In the genomic region with DNA sequence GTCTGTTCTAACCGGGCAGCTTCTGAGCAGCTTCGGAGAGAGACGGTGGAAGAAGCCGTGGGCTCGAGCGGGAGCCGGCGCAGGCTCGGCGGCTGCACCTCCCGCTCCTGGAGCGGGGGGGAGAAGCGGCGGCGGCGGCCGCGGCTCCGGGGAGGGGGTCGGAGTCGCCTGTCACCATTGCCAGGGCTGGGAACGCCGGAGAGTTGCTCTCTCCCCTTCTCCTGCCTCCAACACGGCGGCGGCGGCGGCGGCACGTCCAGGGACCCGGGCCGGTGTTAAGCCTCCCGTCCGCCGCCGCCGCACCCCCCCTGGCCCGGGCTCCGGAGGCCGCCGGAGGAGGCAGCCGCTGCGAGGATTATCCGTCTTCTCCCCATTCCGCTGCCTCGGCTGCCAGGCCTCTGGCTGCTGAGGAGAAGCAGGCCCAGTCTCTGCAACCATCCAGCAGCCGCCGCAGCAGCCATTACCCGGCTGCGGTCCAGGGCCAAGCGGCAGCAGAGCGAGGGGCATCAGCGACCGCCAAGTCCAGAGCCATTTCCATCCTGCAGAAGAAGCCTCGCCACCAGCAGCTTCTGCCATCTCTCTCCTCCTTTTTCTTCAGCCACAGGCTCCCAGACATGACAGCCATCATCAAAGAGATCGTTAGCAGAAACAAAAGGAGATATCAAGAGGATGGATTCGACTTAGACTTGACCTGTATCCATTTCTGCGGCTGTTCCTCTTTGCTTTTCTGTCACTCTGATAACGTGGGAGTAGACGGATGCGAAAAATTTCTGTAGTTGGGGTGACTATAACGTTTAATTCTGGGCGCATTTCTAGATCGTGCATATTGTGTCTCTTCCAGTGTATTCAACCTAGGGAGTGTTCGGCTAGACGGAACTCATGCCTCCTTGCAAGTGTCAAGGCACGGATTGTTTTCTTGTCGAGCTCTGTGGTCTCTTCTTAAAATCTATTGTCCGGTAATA, we compare ENCODE assay signal across 8 mouse cellular contexts. TPM values are rescaled to one million over a fixed set of nuclear protein-coding genes. Genes with fewer than 3 reads are reported as not detected.
DNase-seq lines count a peak whose midpoint lies in the region; ATAC-seq lines count a peak whose summit lies in the region.

No protein-coding gene starts in this region.

- peak overlapping the region; percentile 99 for H3K9ac ChIP-seq in midbrain, embryonic 13.5 days (replicated peaks)

- ATAC-seq in inflammation-experienced regulatory T-cells, adult 6 months, result peak; percentile 4
- ATAC-seq in midbrain, embryonic 13.5 days, result peak; percentile 15
- no peak for ATAC-seq in monocyte, adult 5-6 weeks (replicated peaks; ENCODE audit: insufficient number of reproducible peaks, low FRiP score, low TSS enrichment, poor library complexity, severe bottlenecking)

- under 1% methylated on average over 68 of the region's 69 CpGs for WGBS in limb, embryonic 10.5 days
- under 1% methylated on average over 65 of the region's 69 CpGs for WGBS in midbrain, embryonic 13.5 days

- H3K27ac ChIP-seq in limb, embryonic 10.5 days, result peak overlapping the region; percentile 98
- H3K27ac ChIP-seq in midbrain, embryonic 13.5 days, result peak overlapping the region; percentile 99

- H3K4me3 ChIP-seq in limb, embryonic 10.5 days, result peak overlapping the region; percentile 86
- H3K4me3 ChIP-seq in midbrain, embryonic 13.5 days (replicated peaks), result peak overlapping the region; percentile 98

- peaks cover 7% of the 10 kb centered on the region for H3K36me3 ChIP-seq in limb, embryonic 10.5 days
- no peaks in the 10 kb centered on the region for H3K36me3 ChIP-seq in midbrain, embryonic 13.5 days

- peak overlapping the region; percentile 92 for H3K4me2 ChIP-seq in midbrain, embryonic 13.5 days (replicated peaks)

- no peaks in the 10 kb centered on the region for H3K9me3 ChIP-seq in limb, embryonic 10.5 days (replicated peaks)
- H3K9me3 ChIP-seq in midbrain, embryonic 13.5 days, result no peaks in the 10 kb centered on the region

- DNase-seq in R1 (ENCODE audit: low read depth, low spot score), result peak; percentile 56
- DNase-seq in cerebellum, adult 18-20 months, result peak; percentile 60 to 72
- peak; percentile 33 for DNase-seq in gastrocnemius, adult 18-20 months (ENCODE audit: low spot score)
- DNase-seq in limb, embryonic 10.5 days (ENCODE audit: low spot score), result peak; percentile 82
- peak; percentile 20 to 39 for DNase-seq in spleen, postnatal 14 days (ENCODE audit: low spot score in 2 of 2)

- peaks cover 18% of the 10 kb centered on the region for H3K27me3 ChIP-seq in limb, embryonic 10.5 days (ENCODE audit: low read depth, poor library complexity, severe bottlenecking)
- H3K27me3 ChIP-seq in midbrain, embryonic 13.5 days, result peaks cover 4% of the 10 kb centered on the region

- H3K4me1 ChIP-seq in limb, embryonic 10.5 days, result peaks cover 20% of the 10 kb centered on the region
- peaks cover 45% of the 10 kb centered on the region for H3K4me1 ChIP-seq in midbrain, embryonic 13.5 days (replicated peaks)

RNA-seq across cellular contexts. Expression of a gene that starts 0.8 kb away (rescaled TPM):
- 10 to 100 TPM; 28.4 to 32.2 TPM for total RNA-seq in gastrocnemius, adult 18-20 months (2021)
- 10 to 100 TPM; 13.6 to 17.2 (median 16.0) TPM for polyA plus RNA-seq in inflammation-experienced regulatory T-cells, adult 6 months (2017; shearing (Covaris generic))
- polyA plus RNA-seq in limb, embryonic 10.5 days (2016; fragmentation: Nextera tagmentation; extraction: Ambion mirVana), result 5.0 and 5.8 TPM in 2 replicates
- polyA plus RNA-seq in midbrain, embryonic 13.5 days (2015; fragmentation: Nextera tagmentation; extraction: Ambion mirVana), result 11.1 and 11.7 TPM in 2 replicates
- total RNA-seq in monocyte, adult 5-6 weeks (2017), result 179 to 197 TPM (median 196 TPM) in 3 replicates

RNA-seq across cellular contexts. Expression of a gene that starts 18.5 kb away (rescaled TPM):
- 10 to 100 TPM; 54.6 to 58.7 TPM for total RNA-seq in gastrocnemius, adult 18-20 months (2021)
- polyA plus RNA-seq in inflammation-experienced regulatory T-cells, adult 6 months (2017; shearing (Covaris generic)), result 100 to 1,000 TPM in 1 of 3 experiments, 10 to 100 TPM in 2; 92.3 to 115 (median 99.8) TPM
- 62.5 and 71.7 TPM in 2 replicates for polyA plus RNA-seq in limb, embryonic 10.5 days (2016; fragmentation: Nextera tagmentation; extraction: Ambion mirVana)
- polyA plus RNA-seq in midbrain, embryonic 13.5 days (2015; fragmentation: Nextera tagmentation; extraction: Ambion mirVana), result 115 and 133 TPM in 2 replicates
- 49.5 to 79.0 TPM (median 56.9 TPM) in 3 replicates for total RNA-seq in monocyte, adult 5-6 weeks (2017)

Comparison
In these comparisons a context has a peak if more than half of its experiments do, and no peak if none do; other contexts are left out.
1. DNase-seq: peak in every context shown above with its lines; median percentile 82 in limb, embryonic 10.5 days; 66 in cerebellum, adult 18-20 months; 56 in R1; 33 in gastrocnemius, adult 18-20 months; 30 in spleen, postnatal 14 days.